Mouse (Mus musculus): Measurements from ENCODE around the gene Runx2. TPM values are rescaled to one million over a fixed set of nuclear protein-coding genes. Genes with fewer than 3 reads are reported as not detected.

The Runx2 gene
- polyA plus RNA-seq, 1 experiment, result 7.9 TPM

GRCm38 (mm10) chr17:44545141-44545813, 269.3 kb downstream of the Runx2 start:
- Histone ChIP-seq H3K4me3 (ENCODE audit: insufficient read depth, low read length) (peak overlapping the region; percentile 35), H3K4me1 (ENCODE audit: control insufficient read depth, insufficient read depth, low read length) (no peaks in the 10 kb centered on the region; the same call in 1 of the 2 replicates), H3K27ac (ENCODE audit: insufficient read depth, low read depth, low read length) (no peak overlapping the region)
- no peak for TF ChIP-seq POLR2A (IDR thresholded peaks at IDR 0.05; ENCODE audit: borderline replicate concordance, low read depth, low read length)

- Histone ChIP-seq H3K27ac (ENCODE audit: insufficient read depth, low read depth, low read length) (no peak overlapping the region), H3K4me3 (ENCODE audit: insufficient read depth, low read length) (no peak overlapping the region), H3K4me1 (ENCODE audit: control insufficient read depth, insufficient read depth, low read length) (no peaks in the 10 kb centered on the region; the same call in 1 of the 2 replicates)
- TF ChIP-seq POLR2A (IDR thresholded peaks at IDR 0.05; ENCODE audit: borderline replicate concordance, low read depth, low read length) (no peak), CTCF (IDR thresholded peaks at IDR 0.05; ENCODE audit: low read depth, low read length) (no peak)
These were observed 271.9 kb downstream of the Runx2 start for GRCm38 (mm10) chr17:44542706-44543105.

- Histone ChIP-seq H3K27ac (ENCODE audit: insufficient read depth, low read depth, low read length) (no peak overlapping the region), H3K4me1 (ENCODE audit: control insufficient read depth, insufficient read depth, low read length) (no peaks in the 10 kb centered on the region; the same call in 1 of the 2 replicates), H3K4me3 (ENCODE audit: insufficient read depth, low read length) (no peak overlapping the region)
- no peak for TF ChIP-seq POLR2A (IDR thresholded peaks at IDR 0.05; ENCODE audit: borderline replicate concordance, low read depth, low read length)
- TF ChIP-seq CTCF (IDR thresholded peaks at IDR 0.05; ENCODE audit: low read depth, low read length), result no peak
These were observed 273.9 kb downstream of the Runx2 start for GRCm38 (mm10) chr17:44540699-44541098.

GRCm38 (mm10) chr17:44538921-44539320, 275.7 kb downstream of the Runx2 start:
- Histone ChIP-seq H3K4me1 (ENCODE audit: control insufficient read depth, insufficient read depth, low read length) (no peaks in the 10 kb centered on the region), H3K4me3 (ENCODE audit: insufficient read depth, low read length) (no peak overlapping the region), H3K27ac (ENCODE audit: insufficient read depth, low read depth, low read length) (no peak overlapping the region)
- TF ChIP-seq CTCF (IDR thresholded peaks at IDR 0.05; ENCODE audit: low read depth, low read length) (no peak), POLR2A (IDR thresholded peaks at IDR 0.05; ENCODE audit: borderline replicate concordance, low read depth, low read length) (no peak)

GRCm38 (mm10) chr17:44530000-44530399, 284.6 kb downstream of the Runx2 start:
- H3K4me3 ChIP-seq (ENCODE audit: insufficient read depth, low read length), result no peak overlapping the region
- TF ChIP-seq POLR2A (IDR thresholded peaks at IDR 0.05; ENCODE audit: borderline replicate concordance, low read depth, low read length) (no peak), CTCF (IDR thresholded peaks at IDR 0.05; ENCODE audit: low read depth, low read length) (no peak)
- no peaks in the 10 kb centered on the region for H3K4me1 ChIP-seq (ENCODE audit: control insufficient read depth, insufficient read depth, low read length)

GRCm38 (mm10) chr17:44528617-44529016, 286.0 kb downstream of the Runx2 start:
- TF ChIP-seq POLR2A (IDR thresholded peaks at IDR 0.05; ENCODE audit: borderline replicate concordance, low read depth, low read length) (no peak), CTCF (IDR thresholded peaks at IDR 0.05; ENCODE audit: low read depth, low read length) (no peak)
- Histone ChIP-seq H3K27ac (ENCODE audit: insufficient read depth, low read depth, low read length) (no peak overlapping the region), H3K4me3 (ENCODE audit: insufficient read depth, low read length) (no peak overlapping the region), H3K4me1 (ENCODE audit: control insufficient read depth, insufficient read depth, low read length) (no peaks in the 10 kb centered on the region)

More at GRCm38 (mm10) chr17:44530000-44530399, 284.6 kb downstream of the Runx2 start:
- no peak overlapping the region for H3K27ac ChIP-seq (ENCODE audit: insufficient read depth, low read depth, low read length)

- Histone ChIP-seq H3K27ac (ENCODE audit: insufficient read depth, low read depth, low read length) (no peak overlapping the region), H3K4me3 (ENCODE audit: insufficient read depth, low read length) (no peak overlapping the region), H3K4me1 (ENCODE audit: control insufficient read depth, insufficient read depth, low read length) (no peaks in the 10 kb centered on the region)
- no peak for TF ChIP-seq CTCF (IDR thresholded peaks at IDR 0.05; ENCODE audit: low read depth, low read length)
- TF ChIP-seq POLR2A (IDR thresholded peaks at IDR 0.05; ENCODE audit: borderline replicate concordance, low read depth, low read length), result no peak
These were observed 290.5 kb downstream of the Runx2 start for GRCm38 (mm10) chr17:44524146-44524545.

GRCm38 (mm10) chr17:44522906-44523305, 291.7 kb downstream of the Runx2 start:
- Histone ChIP-seq H3K4me1 (ENCODE audit: control insufficient read depth, insufficient read depth, low read length) (no peaks in the 10 kb centered on the region), H3K27ac (ENCODE audit: insufficient read depth, low read depth, low read length) (no peak overlapping the region), H3K4me3 (ENCODE audit: insufficient read depth, low read length) (no peak overlapping the region)
- no peak for TF ChIP-seq CTCF (IDR thresholded peaks at IDR 0.05; ENCODE audit: low read depth, low read length)
- TF ChIP-seq POLR2A (IDR thresholded peaks at IDR 0.05; ENCODE audit: borderline replicate concordance, low read depth, low read length), result no peak

- TF ChIP-seq CTCF (IDR thresholded peaks at IDR 0.05; ENCODE audit: low read depth, low read length), result no peak
- no peak for TF ChIP-seq POLR2A (IDR thresholded peaks at IDR 0.05; ENCODE audit: borderline replicate concordance, low read depth, low read length)
- Histone ChIP-seq H3K4me1 (ENCODE audit: control insufficient read depth, insufficient read depth, low read length) (no peaks in the 10 kb centered on the region), H3K27ac (ENCODE audit: insufficient read depth, low read depth, low read length) (no peak overlapping the region), H3K4me3 (ENCODE audit: insufficient read depth, low read length) (no peak overlapping the region)
These were observed 294.2 kb downstream of the Runx2 start for GRCm38 (mm10) chr17:44520122-44521075.

- H3K4me3 ChIP-seq (ENCODE audit: insufficient read depth, low read length), result no peak overlapping the region
- no peak overlapping the region for H3K27ac ChIP-seq (ENCODE audit: insufficient read depth, low read depth, low read length)
- TF ChIP-seq POLR2A (IDR thresholded peaks at IDR 0.05; ENCODE audit: borderline replicate concordance, low read depth, low read length), result no peak
- TF ChIP-seq CTCF (IDR thresholded peaks at IDR 0.05; ENCODE audit: low read depth, low read length), result no peak
- no peaks in the 10 kb centered on the region for H3K4me1 ChIP-seq (ENCODE audit: control insufficient read depth, insufficient read depth, low read length)
These were observed 295.2 kb downstream of the Runx2 start for GRCm38 (mm10) chr17:44519356-44519755.

Data from bone marrow macrophage, adult 2 months (primary cell).